Mouse (Mus musculus) heart, adult 2 months (tissue): ENCODE results near the gene CK137956. TPM values are rescaled to one million over a fixed set of nuclear protein-coding genes. Genes with fewer than 3 reads are reported as not detected.
A peak's percentile ranks its signal among the peaks of the same experiment; 100 is the strongest.

ENCODE experiments used
- DNase-seq, 2 experiments: peaks; one replicate each; pipeline ENCODE4 v3.0.0; 2021
- H3K27ac ChIP-seq: fragments of 200-600 bp; 2 replicates; pipeline ENCODE4 v1.8.1; 2022
- H3K27me3 ChIP-seq: fragments of 200-500 bp; 2 replicates; pipeline ENCODE4 v1.6.1; 2012; ENCODE audit warnings: mild to moderate bottlenecking, low read length, inconsistent platforms, mixed read lengths; ENCODE audit not compliant: control insufficient read depth, insufficient read depth
- H3K36me3 ChIP-seq: fragments of 200-500 bp; 2 replicates; pipeline ENCODE4 v1.6.1; 2012; ENCODE audit warnings: low read length, inconsistent platforms; ENCODE audit not compliant: control insufficient read depth, insufficient read depth
- H3K4me1 ChIP-seq: fragments of 200-500 bp; 2 replicates; pipeline ENCODE4 v1.6.1; 2011; ENCODE audit warnings: low read length; ENCODE audit not compliant: control insufficient read depth, insufficient read depth
- H3K4me3 ChIP-seq: fragments of 200-600 bp; 2 replicates; pipeline ENCODE4 v1.8.1; 2022
- H3K79me2 ChIP-seq: fragments of 200-500 bp; replicated peaks from 2 replicates; pipeline ENCODE4 v1.6.1; 2012; ENCODE audit warnings: mild to moderate bottlenecking, inconsistent platforms, low read length, moderate library complexity, mixed read lengths; ENCODE audit not compliant: control insufficient read depth, insufficient read depth
- H3K9ac ChIP-seq: fragments of 200-500 bp; 2 replicates; pipeline ENCODE4 v1.6.1; 2012; ENCODE audit warnings: low read depth, mild to moderate bottlenecking, control low read depth, inconsistent platforms, low read length, mixed read lengths
- CTCF ChIP-seq: fragments of 200-600 bp; IDR thresholded peaks from 2 replicates; pipeline ENCODE4 v1.8.1; 2022; ENCODE audit warnings: antibody characterized with exemption, mild to moderate bottlenecking, moderate library complexity
- EP300 ChIP-seq: fragments of 200-500 bp; IDR thresholded peaks from 2 replicates; pipeline ENCODE4 v1.6.1; 2011; ENCODE audit warnings: low read depth, low read length, control low read depth; ENCODE audit not compliant: insufficient read depth
- POLR2A ChIP-seq: fragments of 200-500 bp; IDR thresholded peaks from 2 replicates; pipeline ENCODE4 v1.6.1; 2011; ENCODE audit warnings: mild to moderate bottlenecking, low read depth, low read length, control low read depth; ENCODE audit not compliant: insufficient read depth
- WGBS: fragments of 180-500 bp; shearing (Covaris S2); methylation state at CpG from one replicate; pipeline ENCODE4 v1.1.7; 2018; 5-methylcytosine and 5-hydroxymethylcytosine counted together
- intact Hi-C: fragments of 180-260 bp; cut with DNase I; formaldehyde crosslinking; loops from one replicate; pipeline ENCODE4 v1.15.1; 2025
- polyA plus RNA-seq: library from polyadenylated mRNA; depleted of rRNA; stranded (reverse); fragments of >200 nt; gene quantifications from 2 replicates; pipeline ENCODE4 v1.2.3, GENCODE M21; 2012
- total RNA-seq, 2 experiments: library from RNA; stranded (reverse); gene quantifications; 2 replicates each; pipeline ENCODE4 v1.2.3; 2021

Gene CK137956
- total and polyA plus RNA-seq, 3 experiments = not detected

GRCm38 (mm10) chr4:127985874-127986273 lies 15.1 kb upstream of the CK137956 start:
- whole genome bisulfite sequencing = 21% methylated on average over 10 of the region's 10 CpGs
- Histone ChIP-seq H3K27me3 (peaks cover 18% of the 10 kb centered on the region), H3K4me1 (no peaks in the 10 kb centered on the region), H3K36me3 (no peaks in the 10 kb centered on the region), H3K4me3 (no peak overlapping the region), H3K79me2 (no peaks in the 10 kb centered on the region), H3K9ac (no peak overlapping the region), H3K27ac (no peak overlapping the region)
- intact Hi-C loops = no loop called here
- no peak for DNase-seq
- TF ChIP-seq EP300 = no peak
- TF ChIP-seq CTCF = no peak
- TF ChIP-seq POLR2A = no peak

- Histone ChIP-seq H3K4me1 (no peaks in the 10 kb centered on the region), H3K4me3 (no peak overlapping the region), H3K27ac (no peak overlapping the region), H3K79me2 (no peaks in the 10 kb centered on the region), H3K9ac (no peak overlapping the region), H3K36me3 (no peaks in the 10 kb centered on the region), H3K27me3 (peaks cover 18% of the 10 kb centered on the region)
- intact Hi-C loops = no loop called here
- DNase-seq = no peak
- TF ChIP-seq EP300 = no peak
- no peak for TF ChIP-seq POLR2A
- TF ChIP-seq CTCF = no peak
- WGBS = 79% methylated on average over 2 of the region's 2 CpGs
Observed at GRCm38 (mm10) chr4:127984426-127984825, 13.7 kb upstream of the CK137956 start.

DNA sequence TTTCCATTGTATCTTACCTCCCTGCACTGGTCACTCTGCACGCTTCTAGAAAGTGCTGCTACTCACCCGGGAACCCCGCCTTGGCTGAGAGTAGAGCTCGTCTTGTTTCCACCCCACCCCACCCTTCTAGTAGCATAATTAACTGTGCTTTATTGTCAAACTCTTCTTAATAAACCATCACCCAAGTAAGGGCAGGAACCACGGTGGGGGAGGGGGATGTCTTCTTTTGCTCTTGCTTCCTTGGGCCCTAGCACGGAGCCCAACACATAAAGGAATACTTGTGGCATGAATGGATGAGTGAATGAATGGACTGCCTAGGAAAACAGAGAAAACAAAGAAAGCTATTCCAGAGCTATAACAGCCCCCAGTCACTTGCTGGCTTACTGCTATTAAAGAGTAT lies 10.4 kb upstream of the CK137956 start:
- H3K79me2 ChIP-seq = no peaks in the 10 kb centered on the region
- no peak overlapping the region for H3K9ac ChIP-seq
- H3K4me1 ChIP-seq = no peaks in the 10 kb centered on the region
- intact Hi-C loops = no loop called here
- TF ChIP-seq CTCF (no peak), EP300 (no peak), POLR2A (no peak)
- 83% methylated on average over 6 of the region's 6 CpGs for WGBS
- no peak for DNase-seq
- H3K36me3 ChIP-seq = no peaks in the 10 kb centered on the region
- no peak overlapping the region for H3K4me3 ChIP-seq
- peaks cover 3% of the 10 kb centered on the region; the same call in 1 of the 2 replicates for H3K27me3 ChIP-seq
- no peak overlapping the region for H3K27ac ChIP-seq

DNA sequence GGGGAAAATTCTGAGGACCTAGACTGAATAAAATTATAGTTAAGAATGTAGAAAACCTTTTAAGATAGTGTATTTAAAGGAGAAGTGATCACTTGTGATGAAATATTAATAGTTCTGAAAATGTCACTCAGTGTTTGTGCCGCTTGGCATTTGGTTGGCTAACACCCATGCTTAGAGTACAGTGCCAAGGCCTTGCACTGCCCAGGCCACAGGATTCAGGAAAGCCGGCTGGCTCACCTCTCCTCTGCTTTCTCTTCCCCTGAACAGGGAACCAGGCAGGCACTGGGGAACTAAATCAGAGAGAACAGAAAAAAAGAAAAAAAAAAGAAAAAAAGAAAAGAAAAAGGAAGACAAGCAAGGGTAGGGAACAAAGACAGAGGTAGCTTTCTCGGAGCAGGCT lies 2.2 kb upstream of the CK137956 start:
- intact Hi-C loops = no loop called here
- H3K9ac ChIP-seq = no peak overlapping the region
- no peak for DNase-seq
- H3K27me3 ChIP-seq = peaks cover 5% of the 10 kb centered on the region; the same call in 1 of the 2 replicates
- TF ChIP-seq EP300 (no peak), POLR2A (no peak), CTCF (no peak)
- H3K4me1 ChIP-seq = no peaks in the 10 kb centered on the region
- no peak overlapping the region for H3K27ac ChIP-seq
- 77% methylated on average over 3 of the region's 3 CpGs for WGBS
- no peak overlapping the region for H3K4me3 ChIP-seq
- H3K36me3 ChIP-seq = no peaks in the 10 kb centered on the region
- H3K79me2 ChIP-seq = no peaks in the 10 kb centered on the region

DNA sequence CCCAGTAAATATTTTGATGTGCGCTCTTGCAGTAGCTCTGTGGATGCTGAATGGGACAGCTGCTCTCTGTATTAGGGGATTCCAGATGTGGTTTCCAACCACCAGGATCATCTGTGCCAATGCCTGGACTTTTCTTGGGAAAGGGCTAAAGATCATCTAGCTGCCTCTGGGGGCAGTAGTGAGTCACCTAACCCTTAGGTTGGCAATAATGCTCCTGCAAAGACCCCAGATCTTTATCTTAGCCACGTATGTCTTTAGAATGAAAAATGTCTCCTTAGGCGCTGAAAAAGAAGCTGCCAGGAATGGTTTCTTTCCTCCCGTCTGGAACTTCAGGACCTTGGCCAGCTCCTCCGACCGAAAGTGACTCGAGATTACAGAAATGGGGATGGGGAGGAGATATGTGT lies 731 bp downstream of the CK137956 start:
- WGBS = 3% methylated on average over 7 of the region's 7 CpGs
- intact Hi-C loops = no loop called here
- Histone ChIP-seq H3K27me3 (peaks cover 4% of the 10 kb centered on the region; the same call in 1 of the 2 replicates), H3K4me3 (no peak overlapping the region), H3K27ac (no peak overlapping the region), H3K9ac (no peak overlapping the region), H3K4me1 (no peaks in the 10 kb centered on the region), H3K36me3 (no peaks in the 10 kb centered on the region), H3K79me2 (no peaks in the 10 kb centered on the region)
- TF ChIP-seq EP300 (no peak), CTCF (peak; percentile 23)
- no peak for DNase-seq

- Histone ChIP-seq H3K27ac (no peak overlapping the region), H3K27me3 (peaks cover 4% of the 10 kb centered on the region; the same call in 1 of the 2 replicates), H3K4me3 (no peak overlapping the region), H3K9ac (no peak overlapping the region), H3K36me3 (no peaks in the 10 kb centered on the region), H3K79me2 (no peaks in the 10 kb centered on the region), H3K4me1 (no peaks in the 10 kb centered on the region)
- 6% methylated on average over 7 of the region's 7 CpGs for WGBS
- DNase-seq = no peak
- intact Hi-C loops = no loop called here
- no peak for TF ChIP-seq CTCF
Observed at GRCm38 (mm10) chr4:127969101-127969500, 1.6 kb downstream of the CK137956 start.
